Mouse (Mus musculus): ENCODE results near the gene Smurf1. TPM values are rescaled to one million over a fixed set of nuclear protein-coding genes. Genes with fewer than 3 reads are reported as not detected.
A peak's percentile ranks its signal among the peaks of the same experiment; 100 is the strongest.

Smurf1 gene
- polyA plus RNA-seq, 1 experiment from 2014 or later: 18.0 TPM

GRCm38 (mm10) chr5:144904356-144905134, 61.1 kb downstream of the Smurf1 start:
- no peak for ATAC-seq (ENCODE audit: insufficient number of reproducible peaks, insufficient read depth, low FRiP score, low read depth)
- H3K4me2 ChIP-seq (ENCODE audit: low read length): no peak overlapping the region
- H3K27ac ChIP-seq (replicated peaks in 1 of 2; ENCODE audit: control insufficient read depth in 1 of 2, insufficient read depth in 1 of 2, low read depth in 2 of 2, low read length in 2 of 2): no peak overlapping the region
- no peaks in the 10 kb centered on the region for H3K27me3 ChIP-seq (ENCODE audit: control insufficient read depth, insufficient read depth, low read length)
- H3K9me3 ChIP-seq (ENCODE audit: control insufficient read depth, low read length): no peaks in the 10 kb centered on the region
- H3K9ac ChIP-seq (ENCODE audit: low read length): no peak overlapping the region
- 78% methylated on average over 12 of the region's 12 CpGs for WGBS
- H3K4me1 ChIP-seq (ENCODE audit: control insufficient read depth in 2 of 2, insufficient read depth in 2 of 2, low read length in 2 of 2): peaks cover 6 to 9% of the 10 kb centered on the region in 2 experiments
- H3K4me3 ChIP-seq (ENCODE audit: control insufficient read depth in 1 of 2, insufficient read depth in 1 of 2, low read depth in 1 of 2, low read length in 2 of 2): no peak overlapping the region
- peaks cover 12% of the 10 kb centered on the region for H3K36me3 ChIP-seq (ENCODE audit: control insufficient read depth, insufficient read depth, low read length)

DNA sequence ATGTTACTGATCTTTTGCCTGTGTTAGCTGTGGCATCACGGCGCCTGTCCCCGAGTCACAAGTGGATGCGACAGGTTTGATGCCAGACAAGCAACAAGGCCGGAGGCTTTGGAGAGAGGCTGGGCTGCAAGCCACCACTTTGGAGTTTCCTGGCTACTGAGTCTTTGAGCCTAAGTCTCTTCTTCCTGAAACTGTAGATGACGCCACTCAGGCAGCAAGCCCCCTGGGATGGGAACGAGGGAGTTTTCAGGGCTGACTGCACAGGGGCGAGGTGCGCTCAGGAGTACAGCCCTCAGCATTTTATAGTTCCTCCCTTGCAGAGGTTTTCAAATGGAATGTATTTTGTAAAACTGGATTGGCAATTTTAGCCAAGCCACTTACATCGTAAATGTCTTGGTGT, 63.9 kb downstream of the Smurf1 start:
- H3K9me3 ChIP-seq (ENCODE audit: control insufficient read depth, low read length): no peaks in the 10 kb centered on the region
- no peak overlapping the region for H3K4me3 ChIP-seq (ENCODE audit: control insufficient read depth in 1 of 2, insufficient read depth in 1 of 2, low read depth in 1 of 2, low read length in 2 of 2)
- peaks cover 20% of the 10 kb centered on the region for H3K36me3 ChIP-seq (ENCODE audit: control insufficient read depth, insufficient read depth, low read length)
- no peak overlapping the region for H3K27ac ChIP-seq (replicated peaks in 1 of 2; ENCODE audit: control insufficient read depth in 1 of 2, insufficient read depth in 1 of 2, low read depth in 2 of 2, low read length in 2 of 2)
- H3K27me3 ChIP-seq (ENCODE audit: control insufficient read depth, insufficient read depth, low read length): no peaks in the 10 kb centered on the region
- H3K4me1 ChIP-seq (ENCODE audit: control insufficient read depth in 2 of 2, insufficient read depth in 2 of 2, low read length in 2 of 2): peaks cover 24 to 28% of the 10 kb centered on the region in 2 experiments
- WGBS: 74% methylated on average over 10 of the region's 10 CpGs
- H3K9ac ChIP-seq (ENCODE audit: low read length): no peak overlapping the region
- H3K4me2 ChIP-seq (ENCODE audit: low read length): no peak overlapping the region
- ATAC-seq (ENCODE audit: insufficient number of reproducible peaks, insufficient read depth, low FRiP score, low read depth): no peak

- no peaks in the 10 kb centered on the region for H3K27me3 ChIP-seq (ENCODE audit: control insufficient read depth, insufficient read depth, low read length)
- no peak overlapping the region for H3K4me3 ChIP-seq (ENCODE audit: control insufficient read depth in 1 of 2, insufficient read depth in 1 of 2, low read depth in 1 of 2, low read length in 2 of 2)
- peaks cover 28% of the 10 kb centered on the region for H3K36me3 ChIP-seq (ENCODE audit: control insufficient read depth, insufficient read depth, low read length)
- H3K27ac ChIP-seq (replicated peaks in 1 of 2; ENCODE audit: control insufficient read depth in 1 of 2, insufficient read depth in 1 of 2, low read depth in 2 of 2, low read length in 2 of 2): 0 out of 4 replicates have a peak overlapping the region, but pooled peaks of 1 of the 2 experiments have one; percentile 6
- 50% methylated on average over 7 of the region's 7 CpGs for WGBS
- H3K4me2 ChIP-seq (ENCODE audit: low read length): no peak overlapping the region
- no peak for ATAC-seq (ENCODE audit: insufficient number of reproducible peaks, insufficient read depth, low FRiP score, low read depth)
- no peak overlapping the region for H3K9ac ChIP-seq (ENCODE audit: low read length)
- H3K4me1 ChIP-seq (ENCODE audit: control insufficient read depth in 2 of 2, insufficient read depth in 2 of 2, low read length in 2 of 2): peaks cover 24 to 28% of the 10 kb centered on the region in 2 experiments
- no peaks in the 10 kb centered on the region for H3K9me3 ChIP-seq (ENCODE audit: control insufficient read depth, low read length)
Measured at GRCm38 (mm10) chr5:144901035-144901434, 64.6 kb downstream of the Smurf1 start.

- Histone ChIP-seq H3K27me3 (ENCODE audit: control insufficient read depth, insufficient read depth, low read length) (no peaks in the 10 kb centered on the region), H3K9ac (ENCODE audit: low read length) (no peak overlapping the region), H3K4me2 (ENCODE audit: low read length) (peak overlapping the region; percentile 25), H3K27ac (replicated peaks in 1 of 2; ENCODE audit: control insufficient read depth in 1 of 2, insufficient read depth in 1 of 2, low read depth in 2 of 2, low read length in 2 of 2) (peak overlapping the region; percentile 50 to 66), H3K4me3 (ENCODE audit: control insufficient read depth in 1 of 2, insufficient read depth in 1 of 2, low read depth in 1 of 2, low read length in 2 of 2) (no peak overlapping the region), H3K36me3 (ENCODE audit: control insufficient read depth, insufficient read depth, low read length) (peaks cover 47% of the 10 kb centered on the region), H3K9me3 (ENCODE audit: control insufficient read depth, low read length) (no peaks in the 10 kb centered on the region), H3K4me1 (ENCODE audit: control insufficient read depth in 2 of 2, insufficient read depth in 2 of 2, low read length in 2 of 2) (peaks cover 24 to 26% of the 10 kb centered on the region in 2 experiments)
- peak; percentile 85 for ATAC-seq (ENCODE audit: insufficient number of reproducible peaks, insufficient read depth, low FRiP score, low read depth)
- WGBS: 10% methylated on average over 7 of the region's 7 CpGs
Measured at GRCm38 (mm10) chr5:144898448-144899052, 67.1 kb downstream of the Smurf1 start.

GRCm38 (mm10) chr5:144897881-144898280, 67.8 kb downstream of the Smurf1 start:
- 62% methylated on average over 7 of the region's 7 CpGs for WGBS
- Histone ChIP-seq H3K9ac (ENCODE audit: low read length) (no peak overlapping the region), H3K9me3 (ENCODE audit: control insufficient read depth, low read length) (no peaks in the 10 kb centered on the region), H3K4me1 (ENCODE audit: control insufficient read depth in 2 of 2, insufficient read depth in 2 of 2, low read length in 2 of 2) (peaks cover 24 to 26% of the 10 kb centered on the region in 2 experiments), H3K36me3 (ENCODE audit: control insufficient read depth, insufficient read depth, low read length) (peaks cover 54% of the 10 kb centered on the region), H3K4me3 (ENCODE audit: control insufficient read depth in 1 of 2, insufficient read depth in 1 of 2, low read depth in 1 of 2, low read length in 2 of 2) (no peak overlapping the region), H3K27me3 (ENCODE audit: control insufficient read depth, insufficient read depth, low read length) (no peaks in the 10 kb centered on the region), H3K4me2 (ENCODE audit: low read length) (no peak overlapping the region), H3K27ac (replicated peaks in 1 of 2; ENCODE audit: control insufficient read depth in 1 of 2, insufficient read depth in 1 of 2, low read depth in 2 of 2, low read length in 2 of 2) (peak overlapping the region in 1 of 2 experiments; percentile 50; a peak in 2 of 4 replicates)
- ATAC-seq (ENCODE audit: insufficient number of reproducible peaks, insufficient read depth, low FRiP score, low read depth): no peak

DNA sequence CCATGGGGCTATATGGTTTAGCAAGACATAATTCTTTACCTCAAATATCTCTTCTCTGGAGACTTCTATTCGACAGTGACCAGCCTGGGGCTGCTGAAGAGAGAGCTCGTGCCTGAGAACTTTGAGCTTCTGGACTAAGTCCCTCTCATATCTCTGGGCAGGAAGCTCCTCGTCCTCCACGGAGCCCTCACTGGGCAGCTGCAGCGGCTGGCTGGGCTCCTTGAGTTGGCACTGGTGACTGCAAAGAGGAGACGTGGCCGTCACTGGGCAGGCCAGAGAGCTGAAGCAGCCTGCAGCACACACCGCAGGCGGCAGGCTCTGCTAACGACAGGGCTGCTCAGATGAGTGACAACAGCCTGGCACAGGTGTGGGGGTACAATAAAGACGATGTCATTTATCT, 74.4 kb downstream of the Smurf1 start:
- H3K36me3 ChIP-seq (ENCODE audit: control insufficient read depth, insufficient read depth, low read length): peaks cover 94% of the 10 kb centered on the region
- H3K4me2 ChIP-seq (ENCODE audit: low read length): no peak overlapping the region
- H3K9me3 ChIP-seq (ENCODE audit: control insufficient read depth, low read length): 0 out of 2 replicates have a peak, but pooled peaks cover 3% of the 10 kb centered on the region
- H3K9ac ChIP-seq (ENCODE audit: low read length): no peak overlapping the region
- H3K4me1 ChIP-seq (ENCODE audit: control insufficient read depth in 2 of 2, insufficient read depth in 2 of 2, low read length in 2 of 2): no peaks in the 10 kb centered on the region
- H3K27me3 ChIP-seq (ENCODE audit: control insufficient read depth, insufficient read depth, low read length): no peaks in the 10 kb centered on the region
- no peak overlapping the region for H3K4me3 ChIP-seq (ENCODE audit: control insufficient read depth in 1 of 2, insufficient read depth in 1 of 2, low read depth in 1 of 2, low read length in 2 of 2)
- H3K27ac ChIP-seq (replicated peaks in 1 of 2; ENCODE audit: control insufficient read depth in 1 of 2, insufficient read depth in 1 of 2, low read depth in 2 of 2, low read length in 2 of 2): no peak overlapping the region
- ATAC-seq (ENCODE audit: insufficient number of reproducible peaks, insufficient read depth, low FRiP score, low read depth): no peak
- WGBS: 82% methylated on average over 11 of the region's 11 CpGs

DNA sequence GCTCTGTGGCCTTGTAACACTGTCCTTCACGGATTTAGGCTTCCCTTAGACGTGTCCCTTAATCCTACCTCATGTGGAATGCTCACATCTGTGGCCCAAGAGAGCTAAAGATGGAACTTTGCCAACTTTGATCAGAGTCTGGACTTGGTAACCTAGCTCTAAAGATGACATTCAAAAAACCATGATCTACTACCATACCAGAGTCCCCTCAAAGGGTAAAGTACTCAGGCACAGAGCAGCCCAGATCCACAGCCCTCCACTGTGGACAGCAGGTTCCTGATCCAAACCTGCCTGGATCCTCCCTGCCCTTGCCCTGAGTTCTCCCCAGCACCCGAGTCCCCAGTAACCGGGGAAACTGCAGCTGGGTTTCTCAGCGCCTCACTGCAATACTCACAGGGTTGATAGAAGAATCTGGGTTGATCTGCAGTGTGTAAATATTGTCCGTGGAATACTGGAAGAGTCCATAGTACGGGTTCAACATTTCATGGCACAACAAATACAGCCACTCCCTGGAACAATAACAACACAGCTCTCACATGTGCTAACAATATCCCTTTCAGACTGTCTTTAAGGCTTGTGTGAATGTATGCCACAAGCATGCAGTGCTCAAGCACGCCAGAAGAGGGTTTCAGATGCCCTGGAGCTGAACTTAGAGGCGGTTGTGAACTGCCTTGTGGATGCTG, 79.5 kb downstream of the Smurf1 start:
- Histone ChIP-seq H3K9me3 (ENCODE audit: control insufficient read depth, low read length) (0 out of 2 replicates have a peak, but pooled peaks cover 3% of the 10 kb centered on the region), H3K36me3 (ENCODE audit: control insufficient read depth, insufficient read depth, low read length) (peaks cover 100% of the 10 kb centered on the region), H3K4me1 (ENCODE audit: control insufficient read depth in 2 of 2, insufficient read depth in 2 of 2, low read length in 2 of 2) (peaks cover 2 to 8% of the 10 kb centered on the region in 2 experiments; a peak in 2 of 4 replicates), H3K9ac (ENCODE audit: low read length) (no peak overlapping the region), H3K4me3 (ENCODE audit: control insufficient read depth in 1 of 2, insufficient read depth in 1 of 2, low read depth in 1 of 2, low read length in 2 of 2) (no peak overlapping the region), H3K27me3 (ENCODE audit: control insufficient read depth, insufficient read depth, low read length) (no peaks in the 10 kb centered on the region), H3K4me2 (ENCODE audit: low read length) (no peak overlapping the region), H3K27ac (replicated peaks in 1 of 2; ENCODE audit: control insufficient read depth in 1 of 2, insufficient read depth in 1 of 2, low read depth in 2 of 2, low read length in 2 of 2) (no peak overlapping the region)
- 83% methylated on average over 9 of the region's 9 CpGs for WGBS
- ATAC-seq (ENCODE audit: insufficient number of reproducible peaks, insufficient read depth, low FRiP score, low read depth): no peak

Data from heart, embryonic 14.5 days (tissue).